Mouse (Mus musculus) brain, embryonic 14.5 days (tissue): Measurements from ENCODE around the gene Sox15.

ENCODE experiments used
- CTCF ChIP-seq: fragments of 200-500 bp; IDR thresholded peaks from 2 replicates; pipeline ENCODE4 v1.5.1; 2012; ENCODE audit warnings: inconsistent platforms, mild to moderate bottlenecking, moderate library complexity, borderline replicate concordance; ENCODE audit not compliant: insufficient read depth, insufficient read length; ENCODE audit errors: extremely low read depth
- POLR2A ChIP-seq: fragments of 200-500 bp; IDR thresholded peaks from 2 replicates; pipeline ENCODE4 v1.6.1; 2012; ENCODE audit warnings: mild to moderate bottlenecking, inconsistent platforms, borderline replicate concordance; ENCODE audit not compliant: poor library complexity, insufficient read depth, insufficient read length, severe bottlenecking; ENCODE audit errors: extremely low read depth

DNA sequence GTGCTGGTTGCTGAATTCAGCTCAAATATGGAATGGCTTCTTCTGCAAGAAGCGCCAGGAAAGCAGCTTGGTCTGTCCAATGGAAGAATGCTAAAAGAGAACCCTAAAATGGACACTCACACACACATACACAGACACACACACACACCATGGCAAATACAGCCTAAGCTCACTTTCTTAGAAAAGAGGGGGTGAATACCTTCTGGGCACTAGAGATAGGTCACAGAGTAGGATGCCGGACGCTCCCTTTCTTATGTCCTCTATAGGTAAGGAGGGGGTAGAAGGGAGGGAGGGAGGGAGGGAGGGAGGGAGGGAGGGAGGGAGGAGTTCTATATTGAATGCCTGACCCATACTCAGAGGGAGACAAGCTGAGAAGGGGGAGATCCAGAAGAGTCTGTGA is 46.6 kb upstream of the Sox15 start:
- TF ChIP-seq CTCF (no peak), POLR2A (no peak)
